Comparison of ENCODE assay signal across 8 mouse cellular contexts in genomic region chrX:101639741-101640166, GRCm38 (mm10). TPM values are rescaled to one million over a fixed set of nuclear protein-coding genes. Genes with fewer than 3 reads are reported as not detected.
DNase-seq lines count a peak whose midpoint lies in the region; ATAC-seq lines count a peak whose summit lies in the region.

Ogt (plus strand) TSS chrX:101640060.

- peak; percentile 87 for ATAC-seq in inflammation-experienced regulatory T-cells, adult 6 months
- peak; percentile 94 for ATAC-seq in megakaryocyte-erythroid progenitor cell, adult 5-6 weeks (replicated peaks; ENCODE audit: low FRiP score, low TSS enrichment, poor library complexity, severe bottlenecking)

- intact Hi-C loops in gastrocnemius, postnatal 14 days (cut with DNase I; ENCODE audit: low total_unique reads) = no loop called here
- intact Hi-C loops in left cerebral cortex, postnatal 10 days (cut with DNase I) = no loop called here

- peak; percentile 89 to 96 for DNase-seq in adrenal gland, adult (ENCODE audit: inconsistent age in 2 of 2, low spot score in 1 of 2)
- peak; percentile 95 for DNase-seq in embryo, embryonic 10.5 days (ENCODE audit: low spot score)
- DNase-seq in gastrocnemius, postnatal 14 days = peak; percentile 80
- peak; percentile 88 to 90 for DNase-seq in left cerebral cortex, postnatal 10 days (ENCODE audit: extremely low spot score in 1 of 2, low spot score in 2 of 2)
- DNase-seq in right cerebral cortex, postnatal 25 days = peak; percentile 82
- DNase-seq in urinary bladder, postnatal 4 days (ENCODE audit: low spot score in 2 of 2) = peak; percentile 78 to 83

RNA-seq across cellular contexts. Expression of gene Ogt, which starts in this region (rescaled TPM):
- 10 to 100 TPM; 49.0 to 56.9 TPM for total RNA-seq in gastrocnemius, postnatal 14 days (2021)
- polyA plus RNA-seq in inflammation-experienced regulatory T-cells, adult 6 months (2017; shearing (Covaris generic)) = 100 to 1,000 TPM; 153 to 224 (median 174) TPM
- total RNA-seq in left cerebral cortex, postnatal 10 days (2021) = 100 to 1,000 TPM; 170 to 182 TPM
- total RNA-seq in megakaryocyte-erythroid progenitor cell, adult 5-6 weeks (2014; fragmentation: Nextera tagmentation) = 218 and 280 TPM in 2 replicates
- total RNA-seq in megakaryocyte-erythroid progenitor cell, adult 5-6 weeks (2017) = 70.8 and 93.6 TPM in 2 replicates

Comparison
In these comparisons a context has a peak if more than half of its experiments do, and no peak if none do; other contexts are left out.
1. Peak in every context shown above with its lines: DNase-seq and ATAC-seq.